Mouse (Mus musculus): ENCODE results near the gene Sh2d1b1. TPM values are rescaled to one million over a fixed set of nuclear protein-coding genes. Genes with fewer than 3 reads are reported as not detected.

The Sh2d1b1 gene
- polyA plus RNA-seq, 1 experiment from 2014 or later = 0.43 TPM

GRCm38 (mm10) chr1:170292239-170292951 is 15.3 kb downstream of the Sh2d1b1 start:
- no peak overlapping the region for H3K27ac ChIP-seq (ENCODE audit: low read length)
- no peak overlapping the region for H3K4me3 ChIP-seq (replicated peaks; ENCODE audit: low read length)
- no peak for ATAC-seq (ENCODE audit: insufficient read depth, low FRiP score)
- no peaks in the 10 kb centered on the region for H3K4me1 ChIP-seq (ENCODE audit: control insufficient read depth, insufficient read depth, low read length)
- H3K9me3 ChIP-seq (replicated peaks; ENCODE audit: control insufficient read depth, low read length) = no peaks in the 10 kb centered on the region
- peak overlapping the region; percentile 33; the same call in 1 of the 2 replicates for H3K4me2 ChIP-seq (ENCODE audit: low read depth, low read length)
- no peaks in the 10 kb centered on the region for H3K27me3 ChIP-seq (ENCODE audit: control insufficient read depth, insufficient read depth, low read length)
- H3K36me3 ChIP-seq (ENCODE audit: control insufficient read depth, insufficient read depth, low read length) = no peaks in the 10 kb centered on the region
- WGBS = 31% methylated on average over 9 of the region's 9 CpGs
- no peak overlapping the region for H3K9ac ChIP-seq (ENCODE audit: low read length)

- WGBS = 72% methylated on average over 5 of the region's 5 CpGs
- Histone ChIP-seq H3K4me2 (ENCODE audit: low read depth, low read length) (no peak overlapping the region), H3K27me3 (ENCODE audit: control insufficient read depth, insufficient read depth, low read length) (no peaks in the 10 kb centered on the region), H3K4me3 (replicated peaks; ENCODE audit: low read length) (no peak overlapping the region), H3K27ac (ENCODE audit: low read length) (no peak overlapping the region), H3K9ac (ENCODE audit: low read length) (no peak overlapping the region), H3K4me1 (ENCODE audit: control insufficient read depth, insufficient read depth, low read length) (no peaks in the 10 kb centered on the region), H3K9me3 (replicated peaks; ENCODE audit: control insufficient read depth, low read length) (no peaks in the 10 kb centered on the region), H3K36me3 (ENCODE audit: control insufficient read depth, insufficient read depth, low read length) (no peaks in the 10 kb centered on the region)
- no peak for ATAC-seq (ENCODE audit: insufficient read depth, low FRiP score)
Observed at GRCm38 (mm10) chr1:170293257-170293656, 16.1 kb downstream of the Sh2d1b1 start.

- Histone ChIP-seq H3K4me3 (replicated peaks; ENCODE audit: low read length) (no peak overlapping the region), H3K4me2 (ENCODE audit: low read depth, low read length) (no peak overlapping the region), H3K27ac (ENCODE audit: low read length) (no peak overlapping the region), H3K4me1 (ENCODE audit: control insufficient read depth, insufficient read depth, low read length) (no peaks in the 10 kb centered on the region), H3K36me3 (ENCODE audit: control insufficient read depth, insufficient read depth, low read length) (no peaks in the 10 kb centered on the region), H3K27me3 (ENCODE audit: control insufficient read depth, insufficient read depth, low read length) (no peaks in the 10 kb centered on the region), H3K9me3 (replicated peaks; ENCODE audit: control insufficient read depth, low read length) (no peaks in the 10 kb centered on the region), H3K9ac (ENCODE audit: low read length) (no peak overlapping the region)
- no peak for ATAC-seq (ENCODE audit: insufficient read depth, low FRiP score)
- 70% methylated on average over 15 of the region's 15 CpGs for WGBS
Observed at GRCm38 (mm10) chr1:170294786-170295570, 17.9 kb downstream of the Sh2d1b1 start.

- H3K27ac ChIP-seq (ENCODE audit: low read length) = no peak overlapping the region
- 78% methylated on average over 4 of the region's 4 CpGs for WGBS
Observed at GRCm38 (mm10) chr1:170299496-170299895, 22.4 kb downstream of the Sh2d1b1 start.

GRCm38 (mm10) chr1:170301686-170302085 is 24.6 kb downstream of the Sh2d1b1 start:
- H3K9ac ChIP-seq (ENCODE audit: low read length) = no peak overlapping the region
- WGBS = 95% methylated on average over 9 of the region's 9 CpGs
- no peak for ATAC-seq (ENCODE audit: insufficient read depth, low FRiP score)

More at GRCm38 (mm10) chr1:170299496-170299895, 22.4 kb downstream of the Sh2d1b1 start:
- ATAC-seq (ENCODE audit: insufficient read depth, low FRiP score) = no peak
- H3K27me3 ChIP-seq (ENCODE audit: control insufficient read depth, insufficient read depth, low read length) = no peaks in the 10 kb centered on the region
- no peaks in the 10 kb centered on the region for H3K4me1 ChIP-seq (ENCODE audit: control insufficient read depth, insufficient read depth, low read length)
- H3K9me3 ChIP-seq (replicated peaks; ENCODE audit: control insufficient read depth, low read length) = no peaks in the 10 kb centered on the region
- H3K36me3 ChIP-seq (ENCODE audit: control insufficient read depth, insufficient read depth, low read length) = no peaks in the 10 kb centered on the region
- no peak overlapping the region for H3K4me3 ChIP-seq (replicated peaks; ENCODE audit: low read length)
- no peak overlapping the region for H3K9ac ChIP-seq (ENCODE audit: low read length)
- no peak overlapping the region for H3K4me2 ChIP-seq (ENCODE audit: low read depth, low read length)

GRCm38 (mm10) chr1:170302456-170302855 is 25.3 kb downstream of the Sh2d1b1 start:
- ATAC-seq (ENCODE audit: insufficient read depth, low FRiP score) = no peak
- 80% methylated on average over 6 of the region's 6 CpGs for WGBS
- no peak overlapping the region for H3K9ac ChIP-seq (ENCODE audit: low read length)

More at GRCm38 (mm10) chr1:170301686-170302085, 24.6 kb downstream of the Sh2d1b1 start:
- no peaks in the 10 kb centered on the region for H3K36me3 ChIP-seq (ENCODE audit: control insufficient read depth, insufficient read depth, low read length)
- no peak overlapping the region for H3K4me2 ChIP-seq (ENCODE audit: low read depth, low read length)
- no peak overlapping the region for H3K4me3 ChIP-seq (replicated peaks; ENCODE audit: low read length)
- no peak overlapping the region for H3K27ac ChIP-seq (ENCODE audit: low read length)
- no peaks in the 10 kb centered on the region for H3K9me3 ChIP-seq (replicated peaks; ENCODE audit: control insufficient read depth, low read length)
- H3K27me3 ChIP-seq (ENCODE audit: control insufficient read depth, insufficient read depth, low read length) = no peaks in the 10 kb centered on the region
- no peaks in the 10 kb centered on the region for H3K4me1 ChIP-seq (ENCODE audit: control insufficient read depth, insufficient read depth, low read length)

GRCm38 (mm10) chr1:170303103-170303502 is 26.0 kb downstream of the Sh2d1b1 start:
- Histone ChIP-seq H3K27ac (ENCODE audit: low read length) (no peak overlapping the region), H3K27me3 (ENCODE audit: control insufficient read depth, insufficient read depth, low read length) (no peaks in the 10 kb centered on the region), H3K36me3 (ENCODE audit: control insufficient read depth, insufficient read depth, low read length) (no peaks in the 10 kb centered on the region), H3K9ac (ENCODE audit: low read length) (no peak overlapping the region), H3K4me2 (ENCODE audit: low read depth, low read length) (no peak overlapping the region), H3K4me1 (ENCODE audit: control insufficient read depth, insufficient read depth, low read length) (no peaks in the 10 kb centered on the region), H3K4me3 (replicated peaks; ENCODE audit: low read length) (no peak overlapping the region), H3K9me3 (replicated peaks; ENCODE audit: control insufficient read depth, low read length) (no peaks in the 10 kb centered on the region)
- 77% methylated on average over 6 of the region's 6 CpGs for WGBS
- no peak for ATAC-seq (ENCODE audit: insufficient read depth, low FRiP score)

More at GRCm38 (mm10) chr1:170302456-170302855, 25.3 kb downstream of the Sh2d1b1 start:
- H3K9me3 ChIP-seq (replicated peaks; ENCODE audit: control insufficient read depth, low read length) = no peaks in the 10 kb centered on the region
- H3K4me2 ChIP-seq (ENCODE audit: low read depth, low read length) = no peak overlapping the region
- H3K36me3 ChIP-seq (ENCODE audit: control insufficient read depth, insufficient read depth, low read length) = no peaks in the 10 kb centered on the region
- H3K27me3 ChIP-seq (ENCODE audit: control insufficient read depth, insufficient read depth, low read length) = no peaks in the 10 kb centered on the region
- H3K4me1 ChIP-seq (ENCODE audit: control insufficient read depth, insufficient read depth, low read length) = no peaks in the 10 kb centered on the region
- no peak overlapping the region for H3K4me3 ChIP-seq (replicated peaks; ENCODE audit: low read length)
- no peak overlapping the region for H3K27ac ChIP-seq (ENCODE audit: low read length)

- Histone ChIP-seq H3K27me3 (ENCODE audit: control insufficient read depth, insufficient read depth, low read length) (no peaks in the 10 kb centered on the region), H3K27ac (ENCODE audit: low read length) (no peak overlapping the region), H3K36me3 (ENCODE audit: control insufficient read depth, insufficient read depth, low read length) (no peaks in the 10 kb centered on the region), H3K4me3 (replicated peaks; ENCODE audit: low read length) (no peak overlapping the region), H3K4me2 (ENCODE audit: low read depth, low read length) (no peak overlapping the region), H3K9me3 (replicated peaks; ENCODE audit: control insufficient read depth, low read length) (no peaks in the 10 kb centered on the region), H3K4me1 (ENCODE audit: control insufficient read depth, insufficient read depth, low read length) (no peaks in the 10 kb centered on the region), H3K9ac (ENCODE audit: low read length) (no peak overlapping the region)
- 83% methylated on average over 10 of the region's 10 CpGs for WGBS
- no peak for ATAC-seq (ENCODE audit: insufficient read depth, low FRiP score)
Observed at GRCm38 (mm10) chr1:170305002-170305401, 27.9 kb downstream of the Sh2d1b1 start.

- WGBS = 97% methylated on average over 4 of the region's 4 CpGs
- H3K4me1 ChIP-seq (ENCODE audit: control insufficient read depth, insufficient read depth, low read length) = no peaks in the 10 kb centered on the region
- no peaks in the 10 kb centered on the region for H3K36me3 ChIP-seq (ENCODE audit: control insufficient read depth, insufficient read depth, low read length)
- H3K27ac ChIP-seq (ENCODE audit: low read length) = no peak within 1 kb of the TSS
- no peaks in the 10 kb centered on the region for H3K27me3 ChIP-seq (ENCODE audit: control insufficient read depth, insufficient read depth, low read length)
- H3K4me2 ChIP-seq (ENCODE audit: low read depth, low read length) = no peak within 1 kb of the TSS
- H3K4me3 ChIP-seq (replicated peaks; ENCODE audit: low read length) = no peak within 1 kb of the TSS
- no peaks in the 10 kb centered on the region for H3K9me3 ChIP-seq (replicated peaks; ENCODE audit: control insufficient read depth, low read length)
- no peak for ATAC-seq (ENCODE audit: insufficient read depth, low FRiP score)
- H3K9ac ChIP-seq (ENCODE audit: low read length) = no peak within 1 kb of the TSS
Observed at GRCm38 (mm10) chr1:170306232-170306631, 29.1 kb downstream of the Sh2d1b1 start, which contains the start of gene Gm7694. Gm7694 (minus strand) TSS chr1:170306332.

Data from stomach, embryonic 16.5 days (tissue).